Mouse (Mus musculus) brain, embryonic 14.5 days (tissue): ENCODE data around the gene Pkm.

ENCODE experiments used
- CTCF ChIP-seq: fragments of 200-500 bp; IDR thresholded peaks from 2 replicates; pipeline ENCODE4 v1.5.1; 2012; ENCODE audit warnings: inconsistent platforms, mild to moderate bottlenecking, moderate library complexity, borderline replicate concordance; ENCODE audit not compliant: insufficient read depth, insufficient read length; ENCODE audit errors: extremely low read depth
- POLR2A ChIP-seq: fragments of 200-500 bp; IDR thresholded peaks from 2 replicates; pipeline ENCODE4 v1.6.1; 2012; ENCODE audit warnings: mild to moderate bottlenecking, inconsistent platforms, borderline replicate concordance; ENCODE audit not compliant: poor library complexity, insufficient read depth, insufficient read length, severe bottlenecking; ENCODE audit errors: extremely low read depth

DNA sequence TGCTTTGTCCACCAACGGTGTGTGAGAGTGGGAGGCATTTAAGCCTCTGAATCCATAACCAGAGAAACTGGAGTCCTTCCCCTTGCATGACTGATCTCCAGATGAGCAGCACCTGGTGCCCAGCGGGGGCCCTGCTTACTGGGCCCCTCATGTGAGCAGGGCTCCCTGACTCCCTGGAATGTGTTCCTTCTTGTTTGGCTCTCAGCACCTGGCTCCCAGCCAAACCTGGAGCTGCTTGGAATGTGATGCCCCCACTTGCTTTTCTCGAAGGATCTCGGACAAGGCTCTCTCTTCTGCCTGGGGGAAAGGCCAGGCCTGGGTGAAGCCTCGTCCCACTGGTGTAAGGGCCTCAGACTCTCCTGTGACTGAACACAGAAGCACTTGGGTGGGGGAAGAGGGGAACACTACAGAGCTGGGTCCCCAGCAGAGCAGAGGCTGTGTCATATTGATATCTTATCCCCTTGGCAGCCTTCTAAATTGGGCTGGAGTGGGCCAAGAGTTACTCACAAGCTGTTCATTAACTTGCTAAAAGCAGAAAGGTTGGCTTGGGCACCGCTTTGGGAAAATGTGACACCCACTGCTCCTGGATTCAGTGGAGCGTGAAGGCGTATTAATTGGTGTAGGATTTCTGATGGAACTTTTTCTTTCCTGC is 67.7 kb downstream of the Pkm start:
- no peak for TF ChIP-seq CTCF
- no peak for TF ChIP-seq POLR2A
